In the genomic region with DNA sequence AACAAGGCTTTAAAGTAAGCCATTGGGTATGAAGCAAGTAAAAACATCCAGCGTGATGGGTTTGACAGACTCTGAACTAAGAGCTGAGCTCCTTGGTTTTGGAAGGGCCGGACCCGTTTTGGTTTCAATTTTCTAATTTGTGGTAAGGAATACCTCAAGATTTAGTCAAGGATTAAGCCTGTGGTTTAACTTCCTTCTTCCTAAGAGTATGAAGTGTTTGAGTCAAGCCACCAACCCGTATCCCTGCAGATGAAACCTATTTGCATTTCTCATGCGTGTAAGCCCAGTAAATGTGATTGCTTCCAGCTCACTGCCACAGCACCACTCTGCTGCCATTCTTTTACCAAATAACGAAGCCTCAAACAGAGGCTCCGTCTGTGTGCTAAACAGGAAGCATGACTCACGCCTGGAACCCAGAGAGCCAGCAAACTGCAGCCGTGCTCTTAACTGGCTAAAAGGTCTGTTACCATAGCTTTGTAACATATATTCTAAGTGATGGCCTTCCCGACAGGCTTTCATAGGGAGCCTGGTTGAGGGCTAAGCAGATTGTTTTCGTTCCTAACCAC, we compare ENCODE assay signal across 10 mouse cellular contexts.
DNase-seq lines count a peak whose midpoint lies in the region; ATAC-seq lines count a peak whose summit lies in the region.
"Had no signal": no experiment of that assay in that cellular context is flagged by ENCODE, and none has a peak within 500 bp of the region (broad histone marks: within the 10 kb centered on the region; RNA-seq: fewer than 3 reads in every experiment).

No protein-coding gene starts in this region.

- no peak overlapping the region for H3K9ac ChIP-seq in hindbrain, embryonic 13.5 days
- no peak overlapping the region for H3K9ac ChIP-seq in midbrain, embryonic 11.5 days (ENCODE audit: low read length)
- H3K9ac ChIP-seq: liver, embryonic 15.5 days had no signal

- H3K4me1 ChIP-seq in hindbrain, embryonic 13.5 days (replicated peaks) = no peaks in the 10 kb centered on the region
- no peaks in the 10 kb centered on the region for H3K4me1 ChIP-seq in hindbrain, embryonic 10.5 days (replicated peaks)
- H3K4me1 ChIP-seq in heart, embryonic 10.5 days = no peaks in the 10 kb centered on the region
- H3K4me1 ChIP-seq in midbrain, embryonic 11.5 days (ENCODE audit: control insufficient read depth, insufficient read depth, low read length) = no peaks in the 10 kb centered on the region
- H3K4me1 ChIP-seq: liver, embryonic 15.5 days had no signal

- H3K27ac ChIP-seq in hindbrain, embryonic 13.5 days = no peak overlapping the region
- no peak overlapping the region for H3K27ac ChIP-seq in hindbrain, embryonic 10.5 days
- H3K27ac ChIP-seq in heart, embryonic 10.5 days = peak overlapping the region; percentile 56; the same call in 1 of the 2 replicates
- peak overlapping the region; percentile 14; the same call in 1 of the 2 replicates for H3K27ac ChIP-seq in midbrain, embryonic 11.5 days (ENCODE audit: low read depth, low read length)
- H3K27ac ChIP-seq: liver, embryonic 15.5 days had no signal

- H3K9me3 ChIP-seq in hindbrain, embryonic 13.5 days = no peaks in the 10 kb centered on the region
- H3K9me3 ChIP-seq in hindbrain, embryonic 10.5 days = no peaks in the 10 kb centered on the region
- no peaks in the 10 kb centered on the region for H3K9me3 ChIP-seq in heart, embryonic 10.5 days
- H3K9me3 ChIP-seq in midbrain, embryonic 11.5 days (ENCODE audit: control insufficient read depth, low read length) = no peaks in the 10 kb centered on the region
- H3K9me3 ChIP-seq: liver, embryonic 15.5 days had no signal

- 59% methylated on average over 11 of the region's 11 CpGs for WGBS in hindbrain, embryonic 13.5 days
- 68% methylated on average over 11 of the region's 11 CpGs for WGBS in hindbrain, embryonic 10.5 days
- WGBS in heart, embryonic 10.5 days = 48% methylated on average over 11 of the region's 11 CpGs
- 56% methylated on average over 11 of the region's 11 CpGs for WGBS in midbrain, embryonic 11.5 days

- H3K36me3 ChIP-seq in hindbrain, embryonic 13.5 days = no peaks in the 10 kb centered on the region
- no peaks in the 10 kb centered on the region for H3K36me3 ChIP-seq in hindbrain, embryonic 10.5 days
- no peaks in the 10 kb centered on the region for H3K36me3 ChIP-seq in heart, embryonic 10.5 days
- H3K36me3 ChIP-seq in midbrain, embryonic 11.5 days (ENCODE audit: control insufficient read depth, insufficient read depth, low read length) = no peaks in the 10 kb centered on the region
- H3K36me3 ChIP-seq: G1E; liver, embryonic 15.5 days had no signal

- H3K27me3 ChIP-seq in hindbrain, embryonic 13.5 days = no peaks in the 10 kb centered on the region
- H3K27me3 ChIP-seq in hindbrain, embryonic 10.5 days (ENCODE audit: insufficient read depth, poor library complexity, severe bottlenecking) = no peaks in the 10 kb centered on the region
- H3K27me3 ChIP-seq in heart, embryonic 10.5 days (ENCODE audit: insufficient read depth, poor library complexity, severe bottlenecking) = no peaks in the 10 kb centered on the region
- no peaks in the 10 kb centered on the region for H3K27me3 ChIP-seq in midbrain, embryonic 11.5 days (ENCODE audit: control insufficient read depth, insufficient read depth, low read length)
- H3K27me3 ChIP-seq: liver, embryonic 15.5 days had no signal

- no peak for DNase-seq in hindbrain, embryonic 10.5 days (ENCODE audit: low spot score)
- DNase-seq in R1 (ENCODE audit: low read depth, low spot score) = peak; percentile 2
- peak; percentile 47 for DNase-seq in embryo, embryonic 10.5 days (ENCODE audit: low spot score)
- DNase-seq in heart, embryonic 10.5 days (ENCODE audit: low spot score) = no peak
- DNase-seq in layer of hippocampus, adult 8-10 months (ENCODE audit: low spot score in 2 of 2) = peak; percentile 14 to 27
- DNase-seq in midbrain, embryonic 11.5 days (ENCODE audit: low spot score, missing footprints) = peak; percentile 87
- DNase-seq in thymus, postnatal 36 days = peak; percentile 10 to 17

- ATAC-seq in hindbrain, embryonic 13.5 days (ENCODE audit: low FRiP score) = 0 out of 2 replicates have a peak, but pooled peaks have one; percentile 36
- peak; percentile 76 for ATAC-seq in midbrain, embryonic 11.5 days (ENCODE audit: low FRiP score)

- H3K4me2 ChIP-seq in hindbrain, embryonic 13.5 days = peak overlapping the region; percentile 17; the same call in 1 of the 2 replicates
- H3K4me2 ChIP-seq in midbrain, embryonic 11.5 days = no peak overlapping the region
- H3K4me2 ChIP-seq: liver, embryonic 15.5 days had no signal

- no peak overlapping the region for H3K4me3 ChIP-seq in hindbrain, embryonic 13.5 days
- H3K4me3 ChIP-seq in hindbrain, embryonic 10.5 days = no peak overlapping the region
- H3K4me3 ChIP-seq in heart, embryonic 10.5 days = no peak overlapping the region
- no peak overlapping the region for H3K4me3 ChIP-seq in midbrain, embryonic 11.5 days (ENCODE audit: low read depth, low read length)
- H3K4me3 ChIP-seq: liver, embryonic 15.5 days had no signal

Comparison
In these comparisons a context has a peak if more than half of its experiments do, and no peak if none do; other contexts are left out.
1. H3K27ac ChIP-seq: peak in heart, embryonic 10.5 days (single experiment) and midbrain, embryonic 11.5 days (single experiment); none in hindbrain, embryonic 13.5 days (single experiment) and hindbrain, embryonic 10.5 days (single experiment).
2. DNase-seq: peak in R1 (single experiment), embryo, embryonic 10.5 days (single experiment), layer of hippocampus, adult 8-10 months (2 of 2), midbrain, embryonic 11.5 days (single experiment) and thymus, postnatal 36 days (2 of 2); none in hindbrain, embryonic 10.5 days (single experiment) and heart, embryonic 10.5 days (single experiment).